Mouse (Mus musculus) midbrain, embryonic 14.5 days (tissue): Measurements from ENCODE around the gene Astl. TPM values are rescaled to one million over a fixed set of nuclear protein-coding genes. Genes with fewer than 3 reads are reported as not detected.

ENCODE experiments used
- ATAC-seq: fragments of 200-750 bp; cut with Nextera tagmentation; 2 replicates; pipeline ENCODE4 v1.8.0; 2017; ENCODE audit warnings: moderate number of reproducible peaks, moderate library complexity; ENCODE audit not compliant: low FRiP score, low TSS enrichment
- DNase-seq: peaks from one replicate; pipeline ENCODE4 v3.0.0-alpha.2; 2015
- H3K27ac ChIP-seq: fragments of 300-500 bp; sonication (generic); replicated peaks from 2 replicates; pipeline ENCODE4 v1.5.1; 2014; ENCODE audit warnings: mild to moderate bottlenecking, low read depth, low read length, moderate library complexity
- H3K27me3 ChIP-seq: fragments of 300-500 bp; sonication (generic); 2 replicates; pipeline ENCODE4 v1.6.1; 2014; ENCODE audit warnings: low read length, control low read depth, mixed read lengths; ENCODE audit not compliant: control insufficient read depth, insufficient read depth
- H3K36me3 ChIP-seq: fragments of 300-500 bp; sonication (generic); 2 replicates; pipeline ENCODE4 v1.6.1; 2014; ENCODE audit warnings: low read length, control low read depth; ENCODE audit not compliant: control insufficient read depth, insufficient read depth
- H3K4me1 ChIP-seq: fragments of 300-500 bp; sonication (generic); 2 replicates; pipeline ENCODE4 v1.6.1; 2014; ENCODE audit warnings: mild to moderate bottlenecking, antibody characterized with exemption, low read length, control low read depth; ENCODE audit not compliant: control insufficient read depth, insufficient read depth
- H3K4me2 ChIP-seq: fragments of 300-500 bp; sonication (generic); 2 replicates; pipeline ENCODE4 v1.6.1; 2014; ENCODE audit warnings: mild to moderate bottlenecking, low read length, moderate library complexity
- H3K4me3 ChIP-seq: fragments of 300-500 bp; sonication (generic); replicated peaks from 2 replicates; pipeline ENCODE4 v1.5.1; 2014; ENCODE audit warnings: low read depth, low read length
- H3K9ac ChIP-seq: fragments of 300-500 bp; sonication (generic); replicated peaks from 2 replicates; pipeline ENCODE4 v1.6.1; 2014; ENCODE audit warnings: mild to moderate bottlenecking, low read length, moderate library complexity
- H3K9me3 ChIP-seq: fragments of 300-500 bp; sonication (generic); 2 replicates; pipeline ENCODE4 v1.6.1; 2016; ENCODE audit warnings: low read length, control low read depth, mixed read lengths; ENCODE audit not compliant: control insufficient read depth
- WGBS: fragments of 180-500 bp; shearing (Covaris S2); extraction: QIAGEN DNeasy Blood & Tissue Kit; methylation state at CpG from one replicate; pipeline ENCODE4 v1.1.7; 2014; 5-methylcytosine and 5-hydroxymethylcytosine counted together
- polyA plus RNA-seq: library from polyadenylated mRNA; unstranded; fragments of >200 nt; fragmentation: Nextera tagmentation; extraction: Ambion mirVana; gene quantifications from 2 replicates; pipeline ENCODE4 v1.2.1, GENCODE M21; 2014

Astl gene
- polyA plus RNA-seq, 1 experiment from 2014 or later: not detected

DNA sequence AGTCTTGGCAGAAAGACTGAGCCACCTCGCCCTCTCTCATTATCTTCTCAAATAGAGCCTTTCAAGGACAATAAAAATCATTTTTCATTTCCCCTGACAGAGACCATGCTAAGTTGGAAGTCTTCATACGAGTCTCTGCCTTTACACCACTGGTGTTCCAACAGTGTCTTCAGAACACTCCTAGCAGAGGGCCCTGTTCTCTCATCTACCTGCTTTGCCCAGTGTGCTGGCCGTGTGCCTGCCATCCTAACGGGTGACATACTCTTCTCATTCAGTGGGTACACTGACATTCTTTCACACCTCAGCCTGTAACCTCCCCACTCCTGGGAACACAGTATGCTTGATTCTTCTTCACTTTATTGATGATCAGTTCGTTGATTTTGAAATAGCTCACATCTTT, 22.0 kb upstream of the Astl start:
- Histone ChIP-seq H3K9me3 (no peaks in the 10 kb centered on the region), H3K4me2 (no peak overlapping the region), H3K4me1 (no peaks in the 10 kb centered on the region), H3K27ac (no peak overlapping the region), H3K4me3 (no peak overlapping the region), H3K36me3 (no peaks in the 10 kb centered on the region), H3K27me3 (no peaks in the 10 kb centered on the region), H3K9ac (no peak overlapping the region)
- 78% methylated on average over 5 of the region's 5 CpGs for WGBS
- DNase-seq (no peak), ATAC-seq (no peak)

DNA sequence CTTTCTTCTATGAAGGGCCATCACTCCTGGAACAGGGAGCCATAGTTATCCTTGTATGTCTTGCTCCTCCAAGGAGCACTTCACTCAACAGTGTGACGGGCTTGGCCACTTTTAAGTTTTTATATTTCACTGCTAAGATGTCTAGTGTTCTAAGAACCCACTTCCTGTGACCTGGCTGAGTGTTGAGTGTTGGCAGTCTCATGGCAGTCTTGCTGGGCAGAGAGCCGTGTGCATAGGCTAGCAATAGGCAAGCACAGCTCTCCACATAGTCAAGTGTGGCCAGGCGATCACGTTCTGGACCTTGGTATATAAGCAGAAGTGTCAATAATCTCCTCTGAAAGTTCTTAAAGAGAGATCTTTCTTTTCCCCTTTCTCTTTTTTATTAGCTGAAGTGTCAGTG, 20.3 kb upstream of the Astl start:
- Histone ChIP-seq H3K9me3 (no peaks in the 10 kb centered on the region), H3K4me1 (no peaks in the 10 kb centered on the region), H3K27me3 (no peaks in the 10 kb centered on the region), H3K9ac (no peak overlapping the region), H3K36me3 (no peaks in the 10 kb centered on the region), H3K4me2 (no peak overlapping the region), H3K4me3 (no peak overlapping the region), H3K27ac (no peak overlapping the region)
- 87% methylated on average over 4 of the region's 4 CpGs for WGBS
- ATAC-seq: no peak
- DNase-seq: no peak

DNA sequence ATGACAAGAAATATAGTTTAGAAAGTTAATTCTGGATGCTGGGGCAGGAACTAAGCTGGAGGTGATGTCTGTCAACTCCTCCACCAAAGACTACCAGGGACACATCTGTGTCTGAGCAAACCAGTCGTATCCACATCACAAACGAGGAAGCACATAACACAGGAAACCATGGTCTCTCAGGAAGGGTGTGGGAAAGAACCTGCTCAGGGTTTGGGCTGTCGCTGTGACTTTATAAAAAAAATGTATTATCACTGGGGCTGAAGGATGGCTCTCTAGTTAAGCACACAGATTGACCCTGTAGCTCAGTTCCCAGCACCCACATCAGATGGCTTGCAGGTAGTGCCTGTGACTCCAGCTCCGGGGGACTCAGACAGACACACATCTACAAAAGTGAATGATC, 19.4 kb upstream of the Astl start:
- no peak for ATAC-seq
- no peaks in the 10 kb centered on the region for H3K9me3 ChIP-seq
- no peak overlapping the region for H3K9ac ChIP-seq
- 78% methylated on average over 4 of the region's 4 CpGs for WGBS
- H3K4me1 ChIP-seq: no peaks in the 10 kb centered on the region
- no peak overlapping the region for H3K4me3 ChIP-seq
- no peak overlapping the region for H3K4me2 ChIP-seq
- no peaks in the 10 kb centered on the region for H3K27me3 ChIP-seq
- H3K27ac ChIP-seq: no peak overlapping the region
- H3K36me3 ChIP-seq: no peaks in the 10 kb centered on the region
- no peak for DNase-seq

DNA sequence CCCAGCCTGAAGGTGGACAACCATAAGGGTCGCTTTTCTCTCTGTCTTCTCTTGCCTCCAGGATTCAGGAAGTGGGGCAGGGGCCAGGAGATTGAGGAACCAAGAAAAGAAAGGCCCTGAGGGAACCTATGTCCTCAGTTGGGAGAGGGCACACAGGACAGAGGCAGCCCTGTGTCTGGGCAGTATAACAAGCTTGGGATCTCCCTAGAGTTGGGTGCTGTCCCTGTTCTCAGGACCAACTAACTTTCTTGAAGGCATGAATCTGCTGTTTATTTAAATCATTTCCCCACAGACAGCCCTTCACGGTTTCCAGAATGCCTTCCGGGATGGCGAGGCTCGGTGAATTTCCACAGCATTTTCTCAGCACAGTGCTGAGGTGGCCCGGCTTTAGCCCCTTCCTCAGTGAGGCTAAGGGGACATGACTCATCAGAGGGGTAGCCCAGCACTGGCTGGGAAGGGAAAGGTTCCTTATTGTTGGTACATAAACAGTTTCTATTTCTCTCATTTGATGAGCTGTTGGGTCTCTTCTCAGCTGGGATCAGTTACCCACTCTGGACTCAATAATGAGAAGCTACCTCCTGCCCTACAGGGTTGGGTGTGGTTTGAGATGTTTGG, 15.7 kb upstream of the Astl start:
- Histone ChIP-seq H3K27me3 (no peaks in the 10 kb centered on the region), H3K4me1 (no peaks in the 10 kb centered on the region), H3K9ac (no peak overlapping the region), H3K27ac (no peak overlapping the region), H3K4me3 (no peak overlapping the region), H3K9me3 (no peaks in the 10 kb centered on the region), H3K36me3 (no peaks in the 10 kb centered on the region), H3K4me2 (no peak overlapping the region)
- ATAC-seq (no peak), DNase-seq (no peak)
- WGBS: 82% methylated on average over 6 of the region's 6 CpGs

DNA sequence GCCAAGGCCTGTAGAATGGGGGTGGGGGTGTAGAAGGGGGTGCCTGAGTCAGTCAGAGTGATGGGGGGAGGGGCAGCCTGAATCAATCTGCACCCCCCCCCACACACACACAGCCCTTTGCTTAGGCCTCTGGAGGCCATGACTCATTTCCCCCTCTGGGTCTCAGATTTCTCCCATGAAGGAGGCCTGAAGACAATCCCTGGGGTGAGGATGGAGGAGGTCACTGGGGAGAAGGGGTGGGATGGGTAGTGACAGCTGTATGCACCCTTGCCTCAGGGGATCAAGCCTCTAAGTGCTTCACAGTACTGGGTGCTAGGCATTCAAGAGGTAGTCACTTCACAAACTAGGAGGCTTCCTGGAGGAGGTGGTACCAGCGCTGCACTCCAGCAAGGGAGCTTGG, 14.8 kb upstream of the Astl start:
- DNase-seq (no peak), ATAC-seq (no peak)
- no peak overlapping the region for H3K27ac ChIP-seq
- no peak overlapping the region for H3K4me3 ChIP-seq
- H3K27me3 ChIP-seq: no peaks in the 10 kb centered on the region
- no peaks in the 10 kb centered on the region for H3K4me1 ChIP-seq
- 100% methylated on average over 1 of the region's 1 CpGs for WGBS
- no peak overlapping the region for H3K9ac ChIP-seq
- no peaks in the 10 kb centered on the region for H3K36me3 ChIP-seq
- no peak overlapping the region for H3K4me2 ChIP-seq
- H3K9me3 ChIP-seq: no peaks in the 10 kb centered on the region

DNA sequence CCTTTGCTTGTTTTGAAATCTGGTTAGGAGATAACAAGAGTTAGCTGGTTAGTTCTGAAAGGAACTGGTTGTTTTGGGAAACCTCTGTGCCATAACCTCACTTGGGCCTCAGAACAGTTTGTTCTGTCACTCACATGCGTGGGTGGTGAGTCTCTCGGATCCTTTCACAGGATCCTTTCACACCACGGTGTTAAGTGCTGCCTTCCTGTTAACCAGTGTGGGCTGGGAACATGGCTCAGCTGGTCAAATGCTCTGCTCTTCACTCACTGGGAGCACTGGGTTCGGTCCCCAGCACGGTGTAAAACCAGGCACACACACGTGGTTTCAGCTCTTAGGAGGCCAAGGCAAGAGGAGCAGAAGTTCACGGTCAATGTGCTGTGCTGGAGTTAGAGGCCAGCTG, 14.0 kb upstream of the Astl start:
- Histone ChIP-seq H3K27ac (no peak overlapping the region), H3K4me3 (no peak overlapping the region), H3K27me3 (no peaks in the 10 kb centered on the region), H3K36me3 (no peaks in the 10 kb centered on the region), H3K4me1 (no peaks in the 10 kb centered on the region), H3K9ac (no peak overlapping the region), H3K4me2 (no peak overlapping the region), H3K9me3 (no peaks in the 10 kb centered on the region)
- DNase-seq (no peak), ATAC-seq (no peak)
- 83% methylated on average over 7 of the region's 7 CpGs for WGBS

DNA sequence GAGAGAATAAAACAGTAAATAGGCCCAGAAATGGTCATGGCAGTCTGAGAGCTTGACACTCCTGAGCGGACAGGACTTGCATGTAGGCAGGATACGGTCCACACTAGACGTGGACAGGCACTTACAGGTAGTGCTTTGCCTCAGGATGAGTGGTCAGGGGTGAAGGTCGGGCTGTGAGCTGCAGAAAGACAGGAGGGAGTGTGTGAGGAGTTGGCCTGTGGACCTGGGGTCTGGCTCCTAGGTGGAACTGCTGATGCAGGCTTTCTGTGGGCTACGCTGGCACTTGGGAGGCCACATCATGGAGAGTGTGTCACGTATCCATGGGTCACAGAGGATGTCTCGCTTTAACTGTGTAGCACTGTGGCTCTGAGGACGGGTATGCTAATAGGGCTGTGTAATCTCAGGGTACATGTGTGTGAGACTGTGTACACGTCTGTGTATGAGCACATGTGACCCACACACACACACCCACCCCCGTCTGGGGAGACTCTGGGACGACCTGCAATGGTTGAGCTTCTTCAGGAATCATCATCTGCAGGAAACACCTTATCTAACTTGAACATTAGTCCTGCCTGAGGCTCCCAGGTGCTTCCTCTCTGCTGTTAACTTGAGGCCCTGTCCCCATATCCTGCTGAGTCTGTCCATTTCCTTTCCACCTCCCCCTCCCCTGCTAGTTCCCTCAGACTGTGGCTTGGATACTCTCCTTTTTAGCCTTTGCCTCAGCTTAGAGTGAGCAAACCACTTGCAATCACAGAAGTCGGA, 10.2 kb upstream of the Astl start:
- Histone ChIP-seq H3K4me3 (no peak overlapping the region), H3K27me3 (no peaks in the 10 kb centered on the region), H3K4me1 (no peaks in the 10 kb centered on the region), H3K4me2 (no peak overlapping the region), H3K36me3 (no peaks in the 10 kb centered on the region), H3K9ac (no peak overlapping the region), H3K9me3 (no peaks in the 10 kb centered on the region), H3K27ac (no peak overlapping the region)
- DNase-seq (no peak), ATAC-seq (no peak)
- WGBS: 75% methylated on average over 12 of the region's 12 CpGs

DNA sequence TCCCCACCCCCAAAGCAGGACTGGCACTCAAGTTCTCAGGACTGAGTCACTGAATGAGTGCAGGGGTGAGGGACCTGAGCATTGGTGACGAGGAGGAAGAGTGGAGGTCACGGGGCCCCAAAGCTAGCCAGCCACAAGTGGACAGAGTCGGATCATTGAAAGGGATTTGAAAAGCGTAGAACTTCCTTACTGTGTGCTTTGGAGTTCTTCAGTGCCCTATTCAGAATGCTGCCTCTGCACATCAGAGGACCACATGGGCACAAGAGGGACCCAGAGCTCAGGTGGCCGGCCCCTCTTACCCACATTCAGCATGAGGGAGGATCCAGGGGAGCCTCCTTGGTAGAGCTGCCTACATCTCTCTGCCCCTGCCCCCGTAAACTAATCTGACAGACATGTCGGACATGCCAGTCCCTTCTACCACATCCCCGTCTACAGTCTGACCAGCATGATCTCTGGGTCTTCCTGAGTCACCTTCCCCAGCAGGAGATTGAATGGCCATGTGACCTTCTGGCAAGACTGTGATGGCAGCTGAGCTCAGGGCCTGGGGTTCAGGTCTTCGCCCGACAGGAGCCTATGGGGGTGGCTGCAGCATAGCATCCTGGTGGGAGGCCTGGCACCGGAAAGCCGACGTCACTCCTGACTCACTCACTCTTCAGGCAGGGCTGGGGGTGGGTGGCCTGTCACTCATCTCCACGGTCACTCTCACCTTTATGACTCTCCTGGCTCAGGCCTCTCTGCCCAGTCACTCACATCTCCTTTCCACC, 5.5 kb upstream of the Astl start:
- ATAC-seq: no peak
- Histone ChIP-seq H3K9me3 (no peaks in the 10 kb centered on the region), H3K27ac (no peak overlapping the region), H3K36me3 (no peaks in the 10 kb centered on the region), H3K4me2 (no peak overlapping the region), H3K4me3 (no peak overlapping the region), H3K9ac (no peak overlapping the region), H3K27me3 (peaks cover 32% of the 10 kb centered on the region), H3K4me1 (no peaks in the 10 kb centered on the region)
- 79% methylated on average over 14 of the region's 14 CpGs for WGBS
- no peak for DNase-seq
